Mouse (Mus musculus): ENCODE results near the gene Adamtsl2. TPM values are rescaled to one million over a fixed set of nuclear protein-coding genes. Genes with fewer than 3 reads are reported as not detected.

Adamtsl2 gene
- polyA plus RNA-seq, 1 experiment, result 1.9 TPM

GRCm38 (mm10) chr2:27138356-27138755 lies 59.2 kb downstream of the Adamtsl2 start:
- TF ChIP-seq POLR2A (IDR thresholded peaks at IDR 0.05; ENCODE audit: low read depth, low read length) (no peak), CTCF (IDR thresholded peaks at IDR 0.05; ENCODE audit: extremely low read depth, insufficient read length, insufficient replicate concordance, low read depth, low read length) (no peak)
- no peaks in the 10 kb centered on the region for H3K27me3 ChIP-seq (ENCODE audit: control insufficient read depth, insufficient read depth, low read length)
- WGBS, result 46% methylated on average over 4 of the region's 4 CpGs
- H3K4me3 ChIP-seq (ENCODE audit: low read depth, low read length), result no peak overlapping the region
- H3K4me1 ChIP-seq (ENCODE audit: control insufficient read depth, insufficient read depth, insufficient read length, low read length), result no peaks in the 10 kb centered on the region
- no peaks in the 10 kb centered on the region for H3K36me3 ChIP-seq (ENCODE audit: control insufficient read depth, insufficient read depth, low read length)
- no peak overlapping the region for H3K27ac ChIP-seq (ENCODE audit: insufficient read depth, low read depth, low read length)

DNA sequence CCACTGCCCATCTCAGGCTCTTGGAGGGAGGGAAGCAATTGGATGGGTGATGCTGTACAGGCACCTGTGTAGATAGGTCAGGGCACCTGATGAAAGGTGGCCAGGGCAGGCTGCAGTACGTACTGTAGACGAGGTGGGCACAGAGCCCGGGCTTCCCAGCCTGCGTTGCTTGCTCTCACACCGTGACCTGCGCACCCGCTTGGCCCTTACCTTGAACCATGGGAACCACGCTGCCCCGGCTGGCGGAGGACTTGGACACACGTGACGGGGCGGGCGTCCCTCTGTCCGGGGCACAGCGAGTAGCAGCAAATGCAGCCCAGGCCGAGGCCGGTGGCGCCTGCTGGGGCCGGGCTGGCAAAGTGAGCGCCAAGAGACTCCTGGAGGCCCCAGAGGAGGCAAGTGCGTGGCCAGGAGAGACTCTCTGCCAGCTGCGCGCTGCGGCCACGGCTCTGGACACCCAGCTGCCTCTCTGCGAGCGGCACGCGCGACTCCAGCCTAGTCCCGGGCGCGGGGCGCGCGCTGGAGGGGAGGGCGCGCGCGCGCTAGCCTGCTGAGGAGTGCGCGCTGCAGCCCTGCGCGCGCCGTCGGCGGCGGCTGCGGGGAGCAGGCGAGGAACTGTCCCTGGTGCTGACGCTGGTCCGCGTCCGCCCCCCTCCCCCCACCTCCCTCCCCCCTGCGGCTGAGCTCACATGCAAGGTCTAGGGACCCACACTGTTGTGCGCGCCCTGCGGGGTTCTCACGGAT lies 62.9 kb downstream of the Adamtsl2 start, which contains the start of gene Fam163b:
Gene Fam163b, minus strand, starts transcription at position 542 of the 744 bp plus-strand sequence.
- WGBS, result 3% methylated on average over 62 of the region's 62 CpGs

DNA sequence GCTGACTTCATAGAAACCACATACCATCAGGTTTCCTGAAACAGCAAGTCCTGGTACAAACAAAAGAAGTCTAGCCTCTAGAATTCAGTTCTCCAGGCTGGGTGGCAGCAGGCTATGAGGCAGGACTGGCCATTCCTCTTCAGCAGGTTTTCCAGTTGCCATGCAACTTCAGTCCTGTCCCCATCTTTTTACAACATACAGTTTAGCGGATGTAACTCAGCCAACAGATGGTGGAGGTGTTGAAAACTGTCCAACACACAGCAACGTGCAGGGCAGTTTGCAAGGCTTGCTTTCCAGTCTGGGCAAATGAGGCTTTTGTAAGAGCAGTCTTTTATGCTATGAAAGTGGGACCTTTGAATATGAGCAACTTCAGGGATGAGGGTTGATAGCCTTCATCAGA lies 65.8 kb downstream of the Adamtsl2 start:
- no peaks in the 10 kb centered on the region for H3K36me3 ChIP-seq (ENCODE audit: control insufficient read depth, insufficient read depth, low read length)
- H3K27ac ChIP-seq (ENCODE audit: insufficient read depth, low read depth, low read length), result no peak overlapping the region
- WGBS, result 56% methylated on average over 2 of the region's 2 CpGs
- no peaks in the 10 kb centered on the region for H3K4me1 ChIP-seq (ENCODE audit: control insufficient read depth, insufficient read depth, insufficient read length, low read length)
- H3K4me3 ChIP-seq (ENCODE audit: low read depth, low read length), result no peak overlapping the region
- TF ChIP-seq CTCF (IDR thresholded peaks at IDR 0.05; ENCODE audit: extremely low read depth, insufficient read length, insufficient replicate concordance, low read depth, low read length), result no peak
- no peak for TF ChIP-seq POLR2A (IDR thresholded peaks at IDR 0.05; ENCODE audit: low read depth, low read length)
- H3K27me3 ChIP-seq (ENCODE audit: control insufficient read depth, insufficient read depth, low read length), result no peaks in the 10 kb centered on the region

More for the DNA sequence above, 62.9 kb downstream of the Adamtsl2 start, which contains the start of gene Fam163b:
- Histone ChIP-seq H3K4me1 (ENCODE audit: control insufficient read depth, insufficient read depth, insufficient read length, low read length) (no peaks in the 10 kb centered on the region), H3K27me3 (ENCODE audit: control insufficient read depth, insufficient read depth, low read length) (no peaks in the 10 kb centered on the region), H3K4me3 (ENCODE audit: low read depth, low read length) (no peak within 1 kb of the TSS), H3K27ac (ENCODE audit: insufficient read depth, low read depth, low read length) (no peak within 1 kb of the TSS), H3K36me3 (ENCODE audit: control insufficient read depth, insufficient read depth, low read length) (no peaks in the 10 kb centered on the region)
- TF ChIP-seq CTCF (IDR thresholded peaks at IDR 0.05; ENCODE audit: extremely low read depth, insufficient read length, insufficient replicate concordance, low read depth, low read length) (no peak), POLR2A (IDR thresholded peaks at IDR 0.05; ENCODE audit: low read depth, low read length) (no peak)

GRCm38 (mm10) chr2:27146840-27147239 lies 67.7 kb downstream of the Adamtsl2 start:
- WGBS, result 72% methylated on average over 6 of the region's 6 CpGs
- H3K27ac ChIP-seq (ENCODE audit: insufficient read depth, low read depth, low read length), result no peak overlapping the region
- no peaks in the 10 kb centered on the region for H3K36me3 ChIP-seq (ENCODE audit: control insufficient read depth, insufficient read depth, low read length)
- no peak for TF ChIP-seq CTCF (IDR thresholded peaks at IDR 0.05; ENCODE audit: extremely low read depth, insufficient read length, insufficient replicate concordance, low read depth, low read length)
- no peak for TF ChIP-seq POLR2A (IDR thresholded peaks at IDR 0.05; ENCODE audit: low read depth, low read length)
- no peaks in the 10 kb centered on the region for H3K27me3 ChIP-seq (ENCODE audit: control insufficient read depth, insufficient read depth, low read length)
- no peaks in the 10 kb centered on the region for H3K4me1 ChIP-seq (ENCODE audit: control insufficient read depth, insufficient read depth, insufficient read length, low read length)
- no peak overlapping the region for H3K4me3 ChIP-seq (ENCODE audit: low read depth, low read length)

DNA sequence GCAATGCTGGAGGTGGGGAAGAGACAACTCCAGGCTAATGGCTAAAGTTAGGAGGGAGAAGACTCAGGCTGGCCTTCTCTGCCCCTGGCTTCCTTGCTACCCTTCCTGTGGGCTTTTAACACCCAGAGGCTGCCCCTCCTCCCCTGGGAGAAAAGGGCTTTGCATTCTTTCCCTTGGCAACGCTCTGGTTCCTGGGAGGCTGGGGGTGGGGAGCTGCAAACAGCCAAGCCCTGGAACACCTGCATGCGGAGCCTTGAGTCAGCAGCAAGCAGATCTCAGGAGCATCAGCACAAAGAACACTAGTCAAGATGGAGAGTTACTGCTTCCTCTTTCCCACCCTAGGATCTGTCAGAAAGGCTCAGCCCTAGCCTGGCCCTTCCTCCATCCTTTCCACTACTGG lies 70.3 kb downstream of the Adamtsl2 start:
- no peaks in the 10 kb centered on the region for H3K4me1 ChIP-seq (ENCODE audit: control insufficient read depth, insufficient read depth, insufficient read length, low read length)
- H3K27me3 ChIP-seq (ENCODE audit: control insufficient read depth, insufficient read depth, low read length), result no peaks in the 10 kb centered on the region
- no peak overlapping the region for H3K27ac ChIP-seq (ENCODE audit: insufficient read depth, low read depth, low read length)
- H3K36me3 ChIP-seq (ENCODE audit: control insufficient read depth, insufficient read depth, low read length), result no peaks in the 10 kb centered on the region
- H3K4me3 ChIP-seq (ENCODE audit: low read depth, low read length), result no peak overlapping the region
- no peak for TF ChIP-seq POLR2A (IDR thresholded peaks at IDR 0.05; ENCODE audit: low read depth, low read length)
- 11% methylated on average over 2 of the region's 2 CpGs for WGBS

GRCm38 (mm10) chr2:27154466-27155185 lies 75.4 kb downstream of the Adamtsl2 start:
- H3K27ac ChIP-seq (ENCODE audit: insufficient read depth, low read depth, low read length), result no peak overlapping the region

GRCm38 (mm10) chr2:27156596-27156995 lies 77.4 kb downstream of the Adamtsl2 start:
- no peaks in the 10 kb centered on the region for H3K27me3 ChIP-seq (ENCODE audit: control insufficient read depth, insufficient read depth, low read length)
- H3K4me1 ChIP-seq (ENCODE audit: control insufficient read depth, insufficient read depth, insufficient read length, low read length), result no peaks in the 10 kb centered on the region
- WGBS, result 80% methylated on average over 6 of the region's 6 CpGs
- no peak overlapping the region for H3K4me3 ChIP-seq (ENCODE audit: low read depth, low read length)
- H3K27ac ChIP-seq (ENCODE audit: insufficient read depth, low read depth, low read length), result no peak overlapping the region
- no peaks in the 10 kb centered on the region for H3K36me3 ChIP-seq (ENCODE audit: control insufficient read depth, insufficient read depth, low read length)
- TF ChIP-seq CTCF (IDR thresholded peaks at IDR 0.05; ENCODE audit: extremely low read depth, insufficient read length, insufficient replicate concordance, low read depth, low read length), result no peak
- no peak for TF ChIP-seq POLR2A (IDR thresholded peaks at IDR 0.05; ENCODE audit: low read depth, low read length)

More at GRCm38 (mm10) chr2:27154466-27155185, 75.4 kb downstream of the Adamtsl2 start:
- TF ChIP-seq POLR2A (IDR thresholded peaks at IDR 0.05; ENCODE audit: low read depth, low read length) (no peak), CTCF (IDR thresholded peaks at IDR 0.05; ENCODE audit: extremely low read depth, insufficient read length, insufficient replicate concordance, low read depth, low read length) (no peak)
- WGBS, result 68% methylated on average over 10 of the region's 10 CpGs
- H3K36me3 ChIP-seq (ENCODE audit: control insufficient read depth, insufficient read depth, low read length), result no peaks in the 10 kb centered on the region
- no peaks in the 10 kb centered on the region for H3K4me1 ChIP-seq (ENCODE audit: control insufficient read depth, insufficient read depth, insufficient read length, low read length)
- no peaks in the 10 kb centered on the region for H3K27me3 ChIP-seq (ENCODE audit: control insufficient read depth, insufficient read depth, low read length)
- no peak overlapping the region for H3K4me3 ChIP-seq (ENCODE audit: low read depth, low read length)

Other genes with a start within 250 kb of the Adamtsl2 start
- gene Abo, start 214.4 kb upstream of the Adamtsl2 start, polyA plus RNA-seq (2012; rRNA removed), result 0.29 TPM in 1 of 2 replicates, not detected in the other
- 2.8 and 3.4 TPM in 2 replicates for gene Surf6, start 176.5 kb upstream of the Adamtsl2 start, polyA plus RNA-seq (2012; rRNA removed)
- gene Med22, start 168.7 kb upstream of the Adamtsl2 start, polyA plus RNA-seq (2012; rRNA removed), result 9.9 and 16.6 TPM in 2 replicates
- 504 and 639 TPM in 2 replicates for gene Rpl7a, start 168.6 kb upstream of the Adamtsl2 start, polyA plus RNA-seq (2012; rRNA removed)
- gene Surf2, start 163.0 kb upstream of the Adamtsl2 start, polyA plus RNA-seq (2012; rRNA removed), result 8.7 and 11.3 TPM in 2 replicates
- gene Surf1, start 162.8 kb upstream of the Adamtsl2 start, polyA plus RNA-seq (2012; rRNA removed), result 15.4 and 35.7 TPM in 2 replicates
- gene Surf4, start 145.5 kb upstream of the Adamtsl2 start, polyA plus RNA-seq (2012; rRNA removed), result 382 and 644 TPM in 2 replicates
- gene Stkld1, start 145.3 kb upstream of the Adamtsl2 start, polyA plus RNA-seq (2012; rRNA removed), result 0.13 and 0.19 TPM in 2 replicates
- gene Rexo4, start 115.0 kb upstream of the Adamtsl2 start, polyA plus RNA-seq (2012; rRNA removed), result 11.3 and 14.7 TPM in 2 replicates
- gene Adamts13, start 106.0 kb upstream of the Adamtsl2 start, polyA plus RNA-seq (2012; rRNA removed), result 0.94 and 1.1 TPM in 2 replicates
- gene Cacfd1, start 69.5 kb upstream of the Adamtsl2 start, polyA plus RNA-seq (2012; rRNA removed), result 39.5 and 49.1 TPM in 2 replicates
- gene Slc2a6, start 51.4 kb upstream of the Adamtsl2 start, polyA plus RNA-seq (2012; rRNA removed), result 6.1 and 6.7 TPM in 2 replicates
- gene Mymk, start 7.2 kb upstream of the Adamtsl2 start, polyA plus RNA-seq (2012; rRNA removed), result 0.18 TPM in 1 of 2 replicates, not detected in the other
- 0.08 TPM in 2 replicates for gene Fam163b, start 63.1 kb downstream of the Adamtsl2 start, polyA plus RNA-seq (2012; rRNA removed)
- gene Dbh, start 85.9 kb downstream of the Adamtsl2 start, polyA plus RNA-seq (2012; rRNA removed), result 0.04 and 4.0 TPM in 2 replicates
- 9.3 and 13.1 TPM in 2 replicates for gene Sardh, start 169.0 kb downstream of the Adamtsl2 start, polyA plus RNA-seq (2012; rRNA removed)

Measured in small intestine, adult 2 months (tissue).